Mouse (Mus musculus): ENCODE data around the gene Dzip1. TPM values are rescaled to one million over a fixed set of nuclear protein-coding genes. Genes with fewer than 3 reads are reported as not detected.

Dzip1 gene
- polyA plus RNA-seq, 1 experiment: 4.7 TPM

GRCm38 (mm10) chr14:118848171-118848570 is 77.1 kb downstream of the Dzip1 start:
- H3ac ChIP-seq (ENCODE audit: control insufficient read depth, insufficient read length, low read depth): no peak overlapping the region
- H3K27me3 ChIP-seq (ENCODE audit: control insufficient read depth, insufficient read depth, insufficient read length): peaks cover 37% of the 10 kb centered on the region
- no peak overlapping the region for H3K4me3 ChIP-seq (ENCODE audit: insufficient read depth, poor library complexity, severe bottlenecking)
- TF ChIP-seq FOSL1 (IDR thresholded peaks at IDR 0.05; ENCODE audit: insufficient read depth, low read length, poor library complexity, severe bottlenecking) (no peak), MAX (IDR thresholded peaks at IDR 0.05) (no peak), MYOD1 (IDR thresholded peaks at IDR 0.05; ENCODE audit: control insufficient read depth, insufficient read length, low read depth) (no peak), MYOG (IDR thresholded peaks at IDR 0.05; ENCODE audit: control insufficient read depth, extremely low read depth, insufficient read length) (no peak), CTCF (IDR thresholded peaks at IDR 0.05; ENCODE audit: control insufficient read depth, insufficient read depth, insufficient read length) (no peak), CEBPB (IDR thresholded peaks at IDR 0.05; ENCODE audit: low read depth) (no peak), USF1 (IDR thresholded peaks at IDR 0.05; ENCODE audit: low read depth) (no peak)
- no peaks in the 10 kb centered on the region for H3K79me3 ChIP-seq (ENCODE audit: low read depth)
- H3K79me2 ChIP-seq (ENCODE audit: control insufficient read depth, insufficient read depth): no peaks in the 10 kb centered on the region
- no peaks in the 10 kb centered on the region for H3K36me3 ChIP-seq (ENCODE audit: control insufficient read depth, insufficient read depth)

- H3ac ChIP-seq (ENCODE audit: control insufficient read depth, insufficient read length, low read depth): no peak overlapping the region
- H3K27me3 ChIP-seq (ENCODE audit: control insufficient read depth, insufficient read depth, insufficient read length): peaks cover 41% of the 10 kb centered on the region
- H3K79me3 ChIP-seq (ENCODE audit: low read depth): no peaks in the 10 kb centered on the region
- no peak overlapping the region for H3K4me3 ChIP-seq (ENCODE audit: insufficient read depth, poor library complexity, severe bottlenecking)
- H3K79me2 ChIP-seq (ENCODE audit: control insufficient read depth, insufficient read depth): no peaks in the 10 kb centered on the region
- TF ChIP-seq USF1 (IDR thresholded peaks at IDR 0.05; ENCODE audit: low read depth): no peak
- no peak for TF ChIP-seq CEBPB (IDR thresholded peaks at IDR 0.05; ENCODE audit: low read depth)
- no peak for TF ChIP-seq FOSL1 (IDR thresholded peaks at IDR 0.05; ENCODE audit: insufficient read depth, low read length, poor library complexity, severe bottlenecking)
- no peak for TF ChIP-seq MAX (IDR thresholded peaks at IDR 0.05)
- no peak for TF ChIP-seq MYOG (IDR thresholded peaks at IDR 0.05; ENCODE audit: control insufficient read depth, extremely low read depth, insufficient read length)
- TF ChIP-seq CTCF (IDR thresholded peaks at IDR 0.05; ENCODE audit: control insufficient read depth, insufficient read depth, insufficient read length): no peak
- no peak for TF ChIP-seq MYOD1 (IDR thresholded peaks at IDR 0.05; ENCODE audit: control insufficient read depth, insufficient read length, low read depth)
- H3K36me3 ChIP-seq (ENCODE audit: control insufficient read depth, insufficient read depth): no peaks in the 10 kb centered on the region
Measured at GRCm38 (mm10) chr14:118846834-118847233, 78.4 kb downstream of the Dzip1 start.

GRCm38 (mm10) chr14:118842353-118842752 is 82.9 kb downstream of the Dzip1 start:
- Histone ChIP-seq H3ac (ENCODE audit: control insufficient read depth, insufficient read length, low read depth) (no peak overlapping the region), H3K4me3 (ENCODE audit: insufficient read depth, poor library complexity, severe bottlenecking) (no peak overlapping the region), H3K79me2 (ENCODE audit: control insufficient read depth, insufficient read depth) (no peaks in the 10 kb centered on the region), H3K36me3 (ENCODE audit: control insufficient read depth, insufficient read depth) (no peaks in the 10 kb centered on the region), H3K79me3 (ENCODE audit: low read depth) (no peaks in the 10 kb centered on the region), H3K27me3 (ENCODE audit: control insufficient read depth, insufficient read depth, insufficient read length) (peaks cover 37% of the 10 kb centered on the region)
- TF ChIP-seq MAX (IDR thresholded peaks at IDR 0.05): no peak
- no peak for TF ChIP-seq CEBPB (IDR thresholded peaks at IDR 0.05; ENCODE audit: low read depth)
- TF ChIP-seq CTCF (IDR thresholded peaks at IDR 0.05; ENCODE audit: control insufficient read depth, insufficient read depth, insufficient read length): no peak
- no peak for TF ChIP-seq MYOG (IDR thresholded peaks at IDR 0.05; ENCODE audit: control insufficient read depth, extremely low read depth, insufficient read length)
- no peak for TF ChIP-seq USF1 (IDR thresholded peaks at IDR 0.05; ENCODE audit: low read depth)
- no peak for TF ChIP-seq FOSL1 (IDR thresholded peaks at IDR 0.05; ENCODE audit: insufficient read depth, low read length, poor library complexity, severe bottlenecking)
- no peak for TF ChIP-seq MYOD1 (IDR thresholded peaks at IDR 0.05; ENCODE audit: control insufficient read depth, insufficient read length, low read depth)

DNA sequence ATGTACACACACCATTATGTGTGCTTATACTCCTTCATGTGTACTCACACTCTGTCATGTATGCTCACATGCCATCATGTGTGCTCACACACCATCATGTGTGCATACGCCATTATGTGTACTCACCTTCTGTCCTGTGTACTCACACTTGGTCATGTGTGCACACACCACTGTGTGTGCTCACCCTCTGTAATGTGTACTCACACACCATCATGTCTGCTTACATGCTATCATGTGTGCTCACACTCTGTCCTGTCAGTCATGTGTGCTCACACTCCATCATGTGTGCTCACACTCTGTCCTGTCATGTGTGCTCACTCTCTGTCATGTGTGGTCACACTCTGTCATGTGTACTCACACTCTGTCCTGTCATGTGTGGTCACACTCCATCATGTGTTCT is 85.2 kb downstream of the Dzip1 start:
- peaks cover 33% of the 10 kb centered on the region for H3K27me3 ChIP-seq (ENCODE audit: control insufficient read depth, insufficient read depth, insufficient read length)
- no peaks in the 10 kb centered on the region for H3K79me3 ChIP-seq (ENCODE audit: low read depth)
- H3ac ChIP-seq (ENCODE audit: control insufficient read depth, insufficient read length, low read depth): no peak overlapping the region
- no peaks in the 10 kb centered on the region for H3K79me2 ChIP-seq (ENCODE audit: control insufficient read depth, insufficient read depth)
- no peaks in the 10 kb centered on the region for H3K36me3 ChIP-seq (ENCODE audit: control insufficient read depth, insufficient read depth)
- H3K4me3 ChIP-seq (ENCODE audit: insufficient read depth, poor library complexity, severe bottlenecking): no peak overlapping the region
- TF ChIP-seq CEBPB (IDR thresholded peaks at IDR 0.05; ENCODE audit: low read depth): no peak
- TF ChIP-seq USF1 (IDR thresholded peaks at IDR 0.05; ENCODE audit: low read depth): no peak
- no peak for TF ChIP-seq CTCF (IDR thresholded peaks at IDR 0.05; ENCODE audit: control insufficient read depth, insufficient read depth, insufficient read length)
- no peak for TF ChIP-seq MAX (IDR thresholded peaks at IDR 0.05)
- no peak for TF ChIP-seq MYOG (IDR thresholded peaks at IDR 0.05; ENCODE audit: control insufficient read depth, extremely low read depth, insufficient read length)
- no peak for TF ChIP-seq FOSL1 (IDR thresholded peaks at IDR 0.05; ENCODE audit: insufficient read depth, low read length, poor library complexity, severe bottlenecking)
- no peak for TF ChIP-seq MYOD1 (IDR thresholded peaks at IDR 0.05; ENCODE audit: control insufficient read depth, insufficient read length, low read depth)

DNA sequence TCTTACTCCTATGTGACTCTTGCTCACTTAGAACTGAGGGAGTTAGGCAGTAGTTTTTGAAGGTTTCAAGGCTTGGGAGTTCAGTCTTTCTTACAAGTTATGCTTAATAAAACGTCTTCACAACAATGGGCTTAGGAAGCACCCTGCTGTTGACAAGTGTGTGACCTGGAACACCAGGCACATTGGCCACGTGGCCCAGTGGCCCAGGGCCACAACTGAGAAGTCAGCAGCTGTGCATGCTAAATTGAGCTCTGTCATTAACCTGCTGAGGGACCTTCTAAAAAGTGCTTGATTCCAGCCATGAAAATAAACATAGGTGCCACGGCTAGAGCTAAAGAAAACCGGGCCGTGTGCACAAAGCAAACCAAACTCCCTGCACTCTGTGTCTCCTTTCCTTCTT is 85.8 kb downstream of the Dzip1 start:
- H3K27me3 ChIP-seq (ENCODE audit: control insufficient read depth, insufficient read depth, insufficient read length): peaks cover 27% of the 10 kb centered on the region
- no peak overlapping the region for H3K4me3 ChIP-seq (ENCODE audit: insufficient read depth, poor library complexity, severe bottlenecking)
- H3K36me3 ChIP-seq (ENCODE audit: control insufficient read depth, insufficient read depth): no peaks in the 10 kb centered on the region
- no peaks in the 10 kb centered on the region for H3K79me2 ChIP-seq (ENCODE audit: control insufficient read depth, insufficient read depth)
- TF ChIP-seq MYOG (IDR thresholded peaks at IDR 0.05; ENCODE audit: control insufficient read depth, extremely low read depth, insufficient read length) (no peak), CTCF (IDR thresholded peaks at IDR 0.05; ENCODE audit: control insufficient read depth, insufficient read depth, insufficient read length) (no peak), USF1 (IDR thresholded peaks at IDR 0.05; ENCODE audit: low read depth) (no peak), CEBPB (IDR thresholded peaks at IDR 0.05; ENCODE audit: low read depth) (no peak), MYOD1 (IDR thresholded peaks at IDR 0.05; ENCODE audit: control insufficient read depth, insufficient read length, low read depth) (no peak), FOSL1 (IDR thresholded peaks at IDR 0.05; ENCODE audit: insufficient read depth, low read length, poor library complexity, severe bottlenecking) (no peak), MAX (IDR thresholded peaks at IDR 0.05) (no peak)
- no peak overlapping the region for H3ac ChIP-seq (ENCODE audit: control insufficient read depth, insufficient read length, low read depth)
- no peaks in the 10 kb centered on the region for H3K79me3 ChIP-seq (ENCODE audit: low read depth)
